Mouse (Mus musculus): ENCODE measurements around the gene Kdm4c.
"Not testable (repeated sequence)": the region's sequence is repeated elsewhere in the genome, so short reads cannot be mapped to it uniquely, and the experiment has no call there.

Gene Kdm4c

GRCm38 (mm10) chr4:74305315-74306105 lies 63.2 kb downstream of the Kdm4c start:
- ATAC-seq (ENCODE audit: insufficient number of reproducible peaks, low FRiP score, low TSS enrichment) = no peak

DNA sequence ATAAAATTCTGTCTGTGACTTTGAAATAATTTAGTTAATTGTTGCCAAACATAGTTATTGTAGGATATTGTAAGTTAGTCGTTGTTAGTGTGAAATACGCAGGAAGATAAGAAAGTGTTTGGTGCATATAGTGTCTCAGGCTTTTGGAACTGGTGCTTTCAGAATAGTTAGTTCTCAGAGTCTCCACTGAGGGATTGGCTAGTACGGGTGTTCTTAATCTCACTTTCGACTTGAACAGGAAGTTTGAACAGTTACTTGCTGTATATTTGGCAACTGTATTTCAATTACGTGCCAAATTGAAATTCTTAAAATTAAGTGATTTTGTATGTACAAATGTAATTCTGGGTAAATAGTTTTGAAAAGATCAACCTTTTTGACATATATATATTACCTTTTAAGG lies 68.8 kb downstream of the Kdm4c start:
- ATAC-seq (ENCODE audit: insufficient number of reproducible peaks, low FRiP score, low TSS enrichment) = no peak

DNA sequence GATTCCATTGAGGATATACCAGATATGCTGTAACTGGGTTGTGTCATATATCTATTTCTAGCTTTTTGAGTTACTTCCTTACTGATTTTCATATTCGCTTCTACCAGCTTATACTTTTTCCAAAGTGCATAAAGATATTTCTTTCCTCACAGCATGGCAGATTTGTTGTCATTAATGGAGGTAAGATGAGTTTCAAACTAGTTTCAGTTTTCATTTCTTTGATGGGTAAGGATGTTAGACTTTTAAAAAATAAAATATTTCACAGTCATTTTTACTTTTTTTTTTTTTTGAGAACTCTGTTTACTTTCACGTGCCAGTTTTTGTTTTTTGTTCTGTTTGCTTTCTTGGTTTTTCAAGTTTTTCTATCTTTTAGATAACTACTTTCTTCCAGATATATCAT lies 70.6 kb downstream of the Kdm4c start:
- ATAC-seq (ENCODE audit: insufficient number of reproducible peaks, low FRiP score, low TSS enrichment) = no peak

GRCm38 (mm10) chr4:74315388-74315787 lies 73.1 kb downstream of the Kdm4c start:
- ATAC-seq (ENCODE audit: insufficient number of reproducible peaks, low FRiP score, low TSS enrichment) = no peak

GRCm38 (mm10) chr4:74319313-74319712 lies 77.0 kb downstream of the Kdm4c start:
- ATAC-seq (ENCODE audit: insufficient number of reproducible peaks, low FRiP score, low TSS enrichment) = no peak

DNA sequence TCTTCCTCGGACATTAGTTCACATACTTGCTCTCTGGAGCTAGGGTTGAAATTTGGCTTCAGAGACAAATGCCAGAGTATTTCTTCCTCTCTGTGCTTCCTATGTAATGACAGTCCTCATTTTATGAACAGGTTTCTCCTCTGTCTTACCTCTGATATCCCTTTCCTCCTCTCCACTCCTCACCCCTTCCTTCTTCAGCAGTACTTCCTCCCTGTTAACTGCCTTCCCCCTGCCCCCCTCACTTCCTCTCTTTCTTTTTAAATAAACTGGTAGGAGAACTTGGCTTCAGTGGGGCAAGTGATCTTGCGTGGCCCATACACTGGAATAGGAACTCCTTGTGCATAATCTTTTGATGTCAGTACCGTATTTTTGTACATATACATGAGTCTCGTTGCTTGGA lies 115.2 kb downstream of the Kdm4c start:
- ATAC-seq (ENCODE audit: insufficient number of reproducible peaks, low FRiP score, low TSS enrichment) = no peak

DNA sequence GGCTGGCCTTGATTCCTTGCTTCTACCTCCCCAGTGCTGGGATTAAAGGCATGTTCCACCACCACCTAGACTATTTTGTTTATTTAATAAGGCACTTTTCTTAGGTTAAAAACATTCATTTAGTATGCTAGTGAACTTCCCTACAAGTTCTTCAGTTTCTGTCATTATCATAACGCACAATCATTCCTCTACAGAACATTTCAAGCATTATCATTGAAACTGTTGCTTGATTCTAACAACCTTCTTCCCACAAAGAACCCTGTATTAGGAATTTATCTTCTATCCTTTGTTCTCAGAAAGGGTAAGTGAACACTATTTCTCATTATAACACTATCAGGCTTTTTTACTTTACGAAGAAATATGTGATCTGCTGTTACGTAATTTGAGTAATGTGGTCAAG lies 118.0 kb downstream of the Kdm4c start:
- ATAC-seq (ENCODE audit: insufficient number of reproducible peaks, low FRiP score, low TSS enrichment) = no peak

- no peak for ATAC-seq (ENCODE audit: insufficient number of reproducible peaks, low FRiP score, low TSS enrichment)
These were observed 144.3 kb downstream of the Kdm4c start for GRCm38 (mm10) chr4:74386583-74386982.

GRCm38 (mm10) chr4:74393162-74393561 lies 150.9 kb downstream of the Kdm4c start:
- ATAC-seq (ENCODE audit: insufficient number of reproducible peaks, low FRiP score, low TSS enrichment) = no peak

DNA sequence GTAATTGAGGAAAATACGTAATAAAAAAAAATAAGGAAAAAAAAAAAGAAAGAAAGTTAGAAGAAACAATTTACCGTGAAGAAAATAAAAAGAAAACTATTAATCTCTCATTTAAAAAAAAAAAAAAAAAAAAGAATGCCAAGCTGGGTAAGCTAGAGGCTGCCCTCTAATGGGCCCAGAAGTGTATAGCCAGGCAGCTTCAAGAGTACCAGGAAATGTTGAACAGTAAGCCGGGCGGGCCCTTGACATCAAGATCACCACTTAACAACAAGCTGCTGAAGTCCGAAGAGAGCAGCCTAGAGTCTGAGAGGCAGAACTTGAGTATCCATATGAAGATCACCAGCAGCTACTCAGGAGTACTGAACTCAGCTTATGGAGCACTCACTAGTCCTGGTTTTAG lies 154.3 kb downstream of the Kdm4c start:
- no peak for ATAC-seq (ENCODE audit: insufficient number of reproducible peaks, low FRiP score, low TSS enrichment)

GRCm38 (mm10) chr4:74401617-74402313 lies 159.5 kb downstream of the Kdm4c start:
- ATAC-seq (ENCODE audit: insufficient number of reproducible peaks, low FRiP score, low TSS enrichment) = not testable (repeated sequence)

DNA sequence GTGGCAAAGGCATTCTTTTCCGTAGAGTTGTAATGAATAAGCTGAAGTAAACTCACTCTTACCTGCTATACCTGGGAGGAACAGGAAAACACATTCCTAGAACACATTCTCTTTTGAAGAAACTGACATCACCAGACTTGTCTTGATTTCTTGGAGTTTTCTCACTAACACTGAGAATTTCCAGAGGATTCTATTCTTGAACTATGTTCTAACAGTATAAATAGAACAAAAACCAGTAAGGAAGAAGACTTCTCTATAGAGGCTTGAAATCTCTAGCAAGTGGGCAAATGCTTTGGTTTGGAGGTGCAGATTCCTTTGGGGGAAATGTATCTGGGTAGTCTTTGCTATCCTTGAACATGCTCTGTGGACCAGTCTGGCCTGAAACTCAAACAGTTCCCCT lies 166.4 kb downstream of the Kdm4c start:
- no peak for ATAC-seq (ENCODE audit: insufficient number of reproducible peaks, low FRiP score, low TSS enrichment)

GRCm38 (mm10) chr4:74419794-74420193 lies 177.5 kb downstream of the Kdm4c start:
- ATAC-seq (ENCODE audit: insufficient number of reproducible peaks, low FRiP score, low TSS enrichment) = no peak

All from cerebellum, adult (tissue).